Mouse (Mus musculus): ENCODE results near the gene Rnf227.

DNA sequence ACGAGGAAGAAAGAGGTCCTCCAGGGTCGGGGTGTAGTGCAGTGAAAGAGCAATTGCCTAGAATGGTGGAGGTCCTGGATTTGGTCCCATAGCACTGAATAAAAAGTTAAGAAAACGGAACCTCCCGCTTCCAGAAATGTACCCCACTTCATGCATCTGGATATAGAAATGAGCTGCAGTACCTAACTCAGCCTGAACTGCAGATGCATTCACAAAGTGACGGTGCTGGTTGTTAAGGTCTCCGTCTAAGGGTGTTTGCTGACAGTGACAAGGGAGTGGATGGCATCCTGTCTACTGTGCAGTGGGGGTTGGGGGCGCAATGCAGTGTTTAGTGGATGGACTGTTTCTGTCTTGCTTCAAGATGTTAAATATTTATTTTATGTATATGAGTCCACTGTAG is 46.5 kb downstream of the Rnf227 start:
- TF ChIP-seq CTCF (IDR thresholded peaks at IDR 0.05; ENCODE audit: control insufficient read depth, insufficient read depth, insufficient replicate concordance, low read depth, low read length) (no peak), POLR2A (IDR thresholded peaks at IDR 0.05; ENCODE audit: control insufficient read depth, low read depth, low read length) (no peak)
